Mouse (Mus musculus) bone marrow, adult 2 months (tissue): Measurements from ENCODE around the gene Plekhg1. TPM values are rescaled to one million over a fixed set of nuclear protein-coding genes. Genes with fewer than 3 reads are reported as not detected.

ENCODE experiments used
- H3K27ac ChIP-seq: fragments of 200-500 bp; 2 replicates; pipeline ENCODE4 v1.5.1; 2012; ENCODE audit warnings: low read depth, mild to moderate bottlenecking, control low read depth, inconsistent platforms, low read length; ENCODE audit not compliant: control insufficient read depth, poor library complexity, insufficient read depth
- H3K4me1 ChIP-seq: fragments of 200-500 bp; 2 replicates; pipeline ENCODE4 v1.6.1; 2011; ENCODE audit warnings: low read length; ENCODE audit not compliant: control insufficient read depth, insufficient read depth
- H3K4me3 ChIP-seq: fragments of 200-500 bp; replicated peaks from 2 replicates; pipeline ENCODE3; 2011; ENCODE audit warnings: mild to moderate bottlenecking, low read depth, low read length, control low read depth; ENCODE audit not compliant: control insufficient read depth
- CTCF ChIP-seq: fragments of 200-500 bp; IDR thresholded peaks from 2 replicates; pipeline ENCODE4 v1.5.1; 2011; ENCODE audit warnings: low read length, control low read depth; ENCODE audit not compliant: control insufficient read depth, insufficient read depth
- POLR2A ChIP-seq: fragments of 200-500 bp; IDR thresholded peaks from 2 replicates; pipeline ENCODE4 v1.6.1; 2011; ENCODE audit warnings: low read depth, mild to moderate bottlenecking, control low read depth, low read length, borderline replicate concordance; ENCODE audit not compliant: control insufficient read depth
- WGBS: fragments of 180-500 bp; shearing (Covaris S2); methylation state at CpG from one replicate; pipeline ENCODE4 v1.1.7; 2018; 5-methylcytosine and 5-hydroxymethylcytosine counted together
- polyA plus RNA-seq: library from polyadenylated mRNA; stranded (reverse); fragments of >200 nt; gene quantifications from 2 replicates; pipeline ENCODE4 v1.2.4, GENCODE M21; 2011; ENCODE audit warnings: low replicate concordance; ENCODE audit not compliant: missing spikeins, insufficient read depth, insufficient read length

The Plekhg1 gene
- polyA plus RNA-seq, 1 experiment = 4.6 TPM

DNA sequence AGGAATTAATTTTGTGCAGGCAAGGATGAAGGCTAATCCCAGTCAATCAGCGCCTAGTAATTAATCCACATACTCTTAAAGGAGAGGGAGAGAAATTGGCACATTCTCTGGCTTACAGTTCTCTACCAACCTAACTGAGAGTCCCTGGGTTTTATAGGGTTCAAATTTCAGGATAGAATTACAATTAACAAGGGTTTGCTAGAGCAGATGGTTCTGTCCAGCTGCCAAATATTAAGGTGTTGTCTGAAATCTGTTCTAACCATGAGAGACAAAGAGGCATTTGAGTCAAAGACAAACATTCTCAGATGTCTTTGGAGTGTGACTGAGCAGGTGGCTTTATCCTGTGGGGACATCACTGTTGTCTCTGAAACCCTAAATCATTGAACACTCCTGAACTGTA, 87.2 kb downstream of the Plekhg1 start:
- WGBS = 79% methylated on average over 1 of the region's 1 CpGs
- Histone ChIP-seq H3K4me3 (no peak overlapping the region), H3K4me1 (peaks cover 3% of the 10 kb centered on the region; the same call in 1 of the 2 replicates), H3K27ac (no peak overlapping the region)
- TF ChIP-seq POLR2A = no peak

DNA sequence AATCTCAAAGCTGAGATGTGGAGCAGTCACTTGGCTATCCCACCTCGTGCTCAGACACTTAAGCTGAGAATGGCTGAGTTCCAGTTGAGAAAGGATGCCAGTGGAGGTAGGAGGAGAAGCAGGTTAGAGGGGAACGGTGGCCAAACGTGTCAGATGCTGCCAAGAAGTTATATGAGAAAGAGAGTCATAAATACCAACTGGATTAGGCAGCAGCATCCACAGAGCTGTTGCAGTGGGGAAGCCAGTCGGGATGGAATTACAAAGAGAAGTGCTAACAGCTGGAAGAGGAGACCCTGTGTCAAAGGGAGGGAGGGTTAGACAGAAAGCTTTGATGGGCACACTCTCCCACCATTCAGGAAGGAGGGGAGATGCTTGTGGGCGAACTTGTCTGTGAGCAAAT, 89.3 kb downstream of the Plekhg1 start:
- TF ChIP-seq CTCF (no peak), POLR2A (no peak)
- WGBS = 64% methylated on average over 5 of the region's 5 CpGs
- Histone ChIP-seq H3K4me3 (no peak overlapping the region), H3K27ac (no peak overlapping the region), H3K4me1 (peaks cover 4% of the 10 kb centered on the region; the same call in 1 of the 2 replicates)

DNA sequence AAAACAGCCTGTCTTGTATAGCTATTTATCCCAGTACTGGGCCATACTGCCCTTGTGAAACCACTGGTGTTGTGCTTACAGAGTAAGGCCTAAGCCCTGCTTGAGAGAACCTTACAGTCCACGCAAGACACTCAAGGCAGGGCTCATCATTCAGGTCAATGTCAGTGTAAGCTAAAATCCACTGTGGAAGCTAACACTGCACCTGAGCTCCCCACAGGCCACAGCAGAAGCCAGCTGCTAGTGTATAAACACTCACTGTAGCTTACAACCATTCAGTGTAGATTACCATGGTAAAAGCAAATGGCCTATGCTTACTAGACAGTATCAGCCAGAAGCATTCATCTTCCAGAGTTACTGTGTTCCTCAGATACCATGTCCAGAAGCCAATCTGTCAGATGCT, 90.5 kb downstream of the Plekhg1 start:
- H3K4me3 ChIP-seq = no peak overlapping the region
- H3K4me1 ChIP-seq = peaks cover 4% of the 10 kb centered on the region; the same call in 1 of the 2 replicates
- no peak overlapping the region for H3K27ac ChIP-seq
- 75% methylated on average over 1 of the region's 1 CpGs for WGBS
- TF ChIP-seq CTCF = no peak
- no peak for TF ChIP-seq POLR2A

DNA sequence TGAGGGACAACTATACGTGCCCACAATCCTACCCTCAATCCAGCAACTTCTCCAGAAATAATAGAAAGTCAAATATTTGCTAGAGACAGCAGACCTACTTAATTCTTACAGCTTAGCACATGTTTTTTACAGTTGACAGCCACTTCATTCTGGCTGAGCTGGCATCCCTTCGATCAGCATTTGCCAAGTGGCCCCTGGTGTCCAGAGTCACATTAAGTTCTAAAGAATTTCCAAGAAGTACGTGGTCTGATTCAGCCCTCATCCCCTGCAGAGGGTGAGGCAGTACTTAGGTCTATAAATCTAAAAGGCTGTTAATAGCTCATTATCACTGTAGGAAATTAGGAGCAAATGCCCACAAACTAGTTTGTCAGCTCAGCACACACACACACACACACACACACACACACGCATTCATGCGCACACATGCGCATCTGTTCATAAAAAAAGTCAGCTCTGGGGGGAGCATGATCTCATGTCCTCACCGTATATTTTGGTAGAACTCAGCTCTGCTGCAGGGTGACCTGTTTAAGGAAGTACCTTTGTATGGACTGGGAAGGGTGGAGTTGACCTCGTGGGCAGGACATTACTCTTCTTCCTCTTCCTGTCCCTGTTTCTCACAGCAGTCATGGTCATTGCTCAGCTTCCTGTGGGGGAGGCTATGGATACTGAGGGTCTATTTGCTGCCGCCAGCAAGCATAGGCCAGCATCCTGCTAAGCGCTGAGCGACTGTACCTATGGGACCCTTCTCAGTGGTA, 91.6 kb downstream of the Plekhg1 start:
- Histone ChIP-seq H3K4me3 (no peak overlapping the region), H3K27ac (no peak overlapping the region), H3K4me1 (peaks cover 4% of the 10 kb centered on the region; the same call in 1 of the 2 replicates)
- WGBS = 65% methylated on average over 11 of the region's 11 CpGs
- TF ChIP-seq POLR2A (no peak), CTCF (no peak)

DNA sequence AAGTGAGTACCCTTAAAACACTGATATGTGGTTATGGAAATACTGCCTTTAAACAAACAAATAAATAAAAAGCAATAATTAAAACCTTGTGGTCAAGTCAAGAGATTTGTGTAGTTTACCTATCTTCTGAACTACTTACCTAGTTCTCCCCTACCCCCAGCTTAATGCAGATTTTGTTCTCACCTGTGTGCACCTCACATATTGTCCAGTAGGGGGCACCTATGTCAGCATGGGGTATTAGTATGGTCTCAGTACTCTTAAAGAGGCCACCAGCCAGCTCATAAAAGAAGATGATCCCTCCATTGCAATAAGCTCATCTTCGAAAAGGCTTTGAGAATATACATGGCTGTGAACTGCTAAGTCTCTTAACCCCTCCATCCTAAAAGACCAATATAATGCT, 93.9 kb downstream of the Plekhg1 start:
- no peak for TF ChIP-seq CTCF
- no peak for TF ChIP-seq POLR2A
- 84% methylated on average over 1 of the region's 1 CpGs for WGBS

DNA sequence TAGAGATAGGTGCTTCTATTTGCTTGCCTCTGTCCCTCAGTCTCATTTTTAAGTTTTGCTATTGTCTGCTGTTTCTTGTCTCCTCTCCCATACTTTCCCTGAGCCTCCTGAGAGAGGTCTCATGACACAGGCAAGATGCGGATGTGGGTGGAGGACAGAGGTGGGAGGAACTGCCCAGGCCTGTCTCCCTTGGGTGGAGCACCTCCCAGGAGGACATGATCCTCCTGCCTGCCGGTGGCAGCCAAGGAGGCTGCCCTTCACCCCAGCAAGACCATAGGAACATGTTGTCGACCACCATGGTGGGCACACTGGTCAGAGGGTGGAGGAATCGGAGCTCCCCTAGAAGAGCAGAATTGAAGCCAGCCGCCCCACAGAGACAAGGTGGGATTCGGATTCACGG, 94.5 kb downstream of the Plekhg1 start:
- no peak overlapping the region for H3K27ac ChIP-seq
- no peak for TF ChIP-seq POLR2A
- no peak for TF ChIP-seq CTCF
- H3K4me3 ChIP-seq = no peak overlapping the region
- WGBS = 83% methylated on average over 7 of the region's 7 CpGs
- peaks cover 4% of the 10 kb centered on the region; the same call in 1 of the 2 replicates for H3K4me1 ChIP-seq

More for the DNA sequence above, 93.9 kb downstream of the Plekhg1 start:
- no peak overlapping the region for H3K4me3 ChIP-seq
- H3K27ac ChIP-seq = no peak overlapping the region
- peaks cover 4% of the 10 kb centered on the region; the same call in 1 of the 2 replicates for H3K4me1 ChIP-seq

DNA sequence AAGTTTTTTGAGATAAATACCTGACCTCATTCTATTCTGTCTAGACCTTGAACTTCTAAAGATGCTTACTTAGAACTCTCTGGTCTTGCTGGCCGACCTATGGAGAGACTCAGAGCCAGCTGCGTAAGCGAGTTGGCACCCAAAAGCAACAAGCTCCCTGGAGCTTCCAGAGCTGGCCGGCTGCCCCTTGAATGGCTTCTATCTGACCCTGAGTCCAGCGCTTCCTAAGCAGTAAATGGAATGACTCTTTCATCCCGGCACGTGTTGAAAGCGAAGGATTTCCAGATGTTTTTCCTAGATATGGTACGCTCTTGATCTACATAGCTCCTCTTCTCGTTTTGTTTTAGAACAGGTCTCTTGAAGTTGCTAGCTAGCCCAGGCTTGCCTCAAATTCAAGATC, 95.5 kb downstream of the Plekhg1 start:
- no peak overlapping the region for H3K27ac ChIP-seq
- no peak for TF ChIP-seq CTCF
- no peak for TF ChIP-seq POLR2A
- WGBS = 86% methylated on average over 10 of the region's 10 CpGs
- no peak overlapping the region for H3K4me3 ChIP-seq
- H3K4me1 ChIP-seq = peaks cover 4% of the 10 kb centered on the region; the same call in 1 of the 2 replicates

DNA sequence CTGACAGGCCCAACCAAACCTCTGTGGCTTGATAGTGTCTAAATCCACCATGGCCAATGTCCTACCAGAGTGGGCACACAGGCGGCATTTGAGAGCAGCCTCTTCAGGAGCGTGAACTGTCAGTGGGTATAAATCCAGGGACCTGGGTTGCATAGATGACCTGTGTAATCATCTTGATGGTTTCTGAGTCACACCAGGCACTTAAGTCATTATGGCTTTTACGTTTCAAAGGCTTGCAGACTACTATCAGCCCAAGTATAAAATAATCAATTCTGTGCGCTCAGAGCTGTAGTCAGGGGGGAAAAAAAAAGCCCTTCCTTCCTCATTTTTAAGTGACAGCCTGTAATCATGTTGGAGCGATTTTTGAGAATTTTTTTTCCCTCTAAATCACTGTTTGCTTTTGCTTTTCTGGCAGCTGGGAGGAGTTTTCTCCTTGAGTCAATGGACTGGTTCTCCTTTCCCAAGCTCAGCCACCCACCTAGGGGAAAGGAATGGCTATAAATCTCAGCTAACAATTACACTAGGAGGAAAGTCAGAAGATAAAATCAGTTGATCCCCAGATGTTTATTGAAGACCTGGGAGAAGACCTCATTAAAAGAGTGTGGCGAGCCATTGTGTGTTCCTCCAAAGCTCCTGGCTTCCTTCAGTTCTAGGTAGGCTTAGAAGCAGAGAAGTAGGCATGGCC, 99.7 kb downstream of the Plekhg1 start:
- H3K27ac ChIP-seq = no peak overlapping the region
- 41% methylated on average over 6 of the region's 6 CpGs for WGBS
- TF ChIP-seq CTCF = no peak
- TF ChIP-seq POLR2A = no peak
- H3K4me1 ChIP-seq = no peaks in the 10 kb centered on the region
- H3K4me3 ChIP-seq = no peak overlapping the region
